Mouse (Mus musculus): ENCODE results near the gene Unc13a. TPM values are rescaled to one million over a fixed set of nuclear protein-coding genes. Genes with fewer than 3 reads are reported as not detected.

Unc13a gene
- polyA plus RNA-seq, 1 experiment = 1.5 TPM

GRCm38 (mm10) chr8:71667256-71667655, 4.3 kb downstream of the Unc13a start:
- no peaks in the 10 kb centered on the region for H3K27me3 ChIP-seq (ENCODE audit: control insufficient read depth, insufficient read depth, insufficient read length)
- no peaks in the 10 kb centered on the region for H3K79me3 ChIP-seq (ENCODE audit: low read depth)
- TF ChIP-seq FOSL1 (IDR thresholded peaks at IDR 0.05; ENCODE audit: insufficient read depth, low read length, poor library complexity, severe bottlenecking) = no peak
- no peak for TF ChIP-seq USF1 (IDR thresholded peaks at IDR 0.05; ENCODE audit: low read depth)
- no peak for TF ChIP-seq MAX (IDR thresholded peaks at IDR 0.05)
- no peak for TF ChIP-seq CEBPB (IDR thresholded peaks at IDR 0.05; ENCODE audit: low read depth)
- TF ChIP-seq MYOD1 (IDR thresholded peaks at IDR 0.05; ENCODE audit: control insufficient read depth, insufficient read length, low read depth) = no peak
- no peak for TF ChIP-seq MYOG (IDR thresholded peaks at IDR 0.05; ENCODE audit: control insufficient read depth, extremely low read depth, insufficient read length)
- no peak for TF ChIP-seq CTCF (IDR thresholded peaks at IDR 0.05; ENCODE audit: control insufficient read depth, insufficient read depth, insufficient read length)
- H3K4me3 ChIP-seq (ENCODE audit: insufficient read depth, poor library complexity, severe bottlenecking) = no peak overlapping the region
- no peak overlapping the region for H3ac ChIP-seq (ENCODE audit: control insufficient read depth, insufficient read length, low read depth)
- no peaks in the 10 kb centered on the region for H3K36me3 ChIP-seq (ENCODE audit: control insufficient read depth, insufficient read depth)
- no peaks in the 10 kb centered on the region for H3K79me2 ChIP-seq (ENCODE audit: control insufficient read depth, insufficient read depth)

GRCm38 (mm10) chr8:71666855-71667254, 4.7 kb downstream of the Unc13a start:
- no peak overlapping the region for H3ac ChIP-seq (ENCODE audit: control insufficient read depth, insufficient read length, low read depth)
- H3K4me3 ChIP-seq (ENCODE audit: insufficient read depth, poor library complexity, severe bottlenecking) = no peak overlapping the region
- no peaks in the 10 kb centered on the region for H3K79me2 ChIP-seq (ENCODE audit: control insufficient read depth, insufficient read depth)
- TF ChIP-seq CEBPB (IDR thresholded peaks at IDR 0.05; ENCODE audit: low read depth) = no peak
- TF ChIP-seq CTCF (IDR thresholded peaks at IDR 0.05; ENCODE audit: control insufficient read depth, insufficient read depth, insufficient read length) = no peak
- TF ChIP-seq MAX (IDR thresholded peaks at IDR 0.05) = no peak
- TF ChIP-seq MYOD1 (IDR thresholded peaks at IDR 0.05; ENCODE audit: control insufficient read depth, insufficient read length, low read depth) = no peak
- TF ChIP-seq FOSL1 (IDR thresholded peaks at IDR 0.05; ENCODE audit: insufficient read depth, low read length, poor library complexity, severe bottlenecking) = no peak
- TF ChIP-seq MYOG (IDR thresholded peaks at IDR 0.05; ENCODE audit: control insufficient read depth, extremely low read depth, insufficient read length) = no peak
- no peak for TF ChIP-seq USF1 (IDR thresholded peaks at IDR 0.05; ENCODE audit: low read depth)
- H3K36me3 ChIP-seq (ENCODE audit: control insufficient read depth, insufficient read depth) = no peaks in the 10 kb centered on the region
- no peaks in the 10 kb centered on the region for H3K79me3 ChIP-seq (ENCODE audit: low read depth)
- H3K27me3 ChIP-seq (ENCODE audit: control insufficient read depth, insufficient read depth, insufficient read length) = no peaks in the 10 kb centered on the region

GRCm38 (mm10) chr8:71665331-71666130, 6.0 kb downstream of the Unc13a start:
- Histone ChIP-seq H3ac (ENCODE audit: control insufficient read depth, insufficient read length, low read depth) (no peak overlapping the region), H3K79me3 (ENCODE audit: low read depth) (no peaks in the 10 kb centered on the region), H3K36me3 (ENCODE audit: control insufficient read depth, insufficient read depth) (no peaks in the 10 kb centered on the region), H3K27me3 (ENCODE audit: control insufficient read depth, insufficient read depth, insufficient read length) (no peaks in the 10 kb centered on the region), H3K4me3 (ENCODE audit: insufficient read depth, poor library complexity, severe bottlenecking) (peak overlapping the region; percentile 6), H3K79me2 (ENCODE audit: control insufficient read depth, insufficient read depth) (no peaks in the 10 kb centered on the region)
- no peak for TF ChIP-seq CTCF (IDR thresholded peaks at IDR 0.05; ENCODE audit: control insufficient read depth, insufficient read depth, insufficient read length)
- TF ChIP-seq MYOD1 (IDR thresholded peaks at IDR 0.05; ENCODE audit: control insufficient read depth, insufficient read length, low read depth) = no peak
- TF ChIP-seq FOSL1 (IDR thresholded peaks at IDR 0.05; ENCODE audit: insufficient read depth, low read length, poor library complexity, severe bottlenecking) = no peak
- no peak for TF ChIP-seq USF1 (IDR thresholded peaks at IDR 0.05; ENCODE audit: low read depth)
- TF ChIP-seq CEBPB (IDR thresholded peaks at IDR 0.05; ENCODE audit: low read depth) = no peak
- TF ChIP-seq MYOG (IDR thresholded peaks at IDR 0.05; ENCODE audit: control insufficient read depth, extremely low read depth, insufficient read length) = no peak
- TF ChIP-seq MAX (IDR thresholded peaks at IDR 0.05) = no peak

GRCm38 (mm10) chr8:71660325-71661120, 11.0 kb downstream of the Unc13a start:
- Histone ChIP-seq H3K27me3 (ENCODE audit: control insufficient read depth, insufficient read depth, insufficient read length) (peaks cover 3% of the 10 kb centered on the region), H3ac (ENCODE audit: control insufficient read depth, insufficient read length, low read depth) (no peak overlapping the region), H3K36me3 (ENCODE audit: control insufficient read depth, insufficient read depth) (no peaks in the 10 kb centered on the region), H3K79me3 (ENCODE audit: low read depth) (no peaks in the 10 kb centered on the region), H3K79me2 (ENCODE audit: control insufficient read depth, insufficient read depth) (no peaks in the 10 kb centered on the region), H3K4me3 (ENCODE audit: insufficient read depth, poor library complexity, severe bottlenecking) (no peak overlapping the region)
- peak; percentile 78 for TF ChIP-seq CTCF (IDR thresholded peaks at IDR 0.05; ENCODE audit: control insufficient read depth, insufficient read depth, insufficient read length)
- TF ChIP-seq MYOG (IDR thresholded peaks at IDR 0.05; ENCODE audit: control insufficient read depth, extremely low read depth, insufficient read length) = no peak
- TF ChIP-seq USF1 (IDR thresholded peaks at IDR 0.05; ENCODE audit: low read depth) = no peak

- Histone ChIP-seq H3K79me2 (ENCODE audit: control insufficient read depth, insufficient read depth) (no peaks in the 10 kb centered on the region), H3K27me3 (ENCODE audit: control insufficient read depth, insufficient read depth, insufficient read length) (peaks cover 5% of the 10 kb centered on the region), H3K4me3 (ENCODE audit: insufficient read depth, poor library complexity, severe bottlenecking) (no peak overlapping the region), H3K36me3 (ENCODE audit: control insufficient read depth, insufficient read depth) (no peaks in the 10 kb centered on the region), H3K79me3 (ENCODE audit: low read depth) (no peaks in the 10 kb centered on the region), H3ac (ENCODE audit: control insufficient read depth, insufficient read length, low read depth) (no peak overlapping the region)
- TF ChIP-seq MYOD1 (IDR thresholded peaks at IDR 0.05; ENCODE audit: control insufficient read depth, insufficient read length, low read depth) (no peak), CEBPB (IDR thresholded peaks at IDR 0.05; ENCODE audit: low read depth) (no peak), MAX (IDR thresholded peaks at IDR 0.05) (no peak), FOSL1 (IDR thresholded peaks at IDR 0.05; ENCODE audit: insufficient read depth, low read length, poor library complexity, severe bottlenecking) (no peak)
Observed at GRCm38 (mm10) chr8:71659751-71660150, 11.8 kb downstream of the Unc13a start.
